Mouse (Mus musculus) intestine, postnatal 0 days (tissue): ENCODE measurements around the gene Olfr986. TPM values are rescaled to one million over a fixed set of nuclear protein-coding genes. Genes with fewer than 3 reads are reported as not detected.
A peak's percentile ranks its signal among the peaks of the same experiment; 100 is the strongest.
"Not testable (repeated sequence)": the region's sequence is repeated elsewhere in the genome, so short reads cannot be mapped to it uniquely, and the experiment has no call there.

Experiments used
- ATAC-seq: fragments of 200-750 bp; cut with Nextera tagmentation; 2 replicates; pipeline ENCODE4 v1.8.0; 2017; ENCODE audit warnings: mild to moderate bottlenecking, moderate TSS enrichment, moderate library complexity
- H3K27ac ChIP-seq: fragments of 300-500 bp; sonication (generic); 2 replicates; pipeline ENCODE4 v1.5.1; 2014; ENCODE audit warnings: mild to moderate bottlenecking, low read depth, low read length, moderate library complexity
- H3K27me3 ChIP-seq: fragments of 300-500 bp; sonication (generic); replicated peaks from 2 replicates; pipeline ENCODE4 v1.6.1; 2014; ENCODE audit warnings: low read length, mixed read lengths; ENCODE audit not compliant: control insufficient read depth, insufficient read depth
- H3K36me3 ChIP-seq: fragments of 300-500 bp; sonication (generic); 2 replicates; pipeline ENCODE4 v1.6.1; 2014; ENCODE audit warnings: mild to moderate bottlenecking, moderate library complexity; ENCODE audit not compliant: control insufficient read depth, insufficient read depth
- H3K4me1 ChIP-seq: fragments of 300-500 bp; sonication (generic); replicated peaks from 2 replicates; pipeline ENCODE4 v1.6.1; 2014; ENCODE audit warnings: antibody characterized with exemption, low read length, mixed read lengths; ENCODE audit not compliant: control insufficient read depth, insufficient read depth
- H3K4me2 ChIP-seq: fragments of 300-500 bp; sonication (generic); replicated peaks from 2 replicates; pipeline ENCODE4 v1.6.1; 2014; ENCODE audit warnings: low read depth, mild to moderate bottlenecking, moderate library complexity
- H3K4me3 ChIP-seq: fragments of 300-500 bp; sonication (generic); 2 replicates; pipeline ENCODE4 v1.5.1; 2014; ENCODE audit warnings: low read depth, low read length
- H3K9ac ChIP-seq: fragments of 300-500 bp; sonication (generic); 2 replicates; pipeline ENCODE4 v1.6.1; 2014; ENCODE audit warnings: mild to moderate bottlenecking, low read depth, low read length
- H3K9me3 ChIP-seq: fragments of 300-500 bp; sonication (generic); 2 replicates; pipeline ENCODE4 v1.6.1; 2016; ENCODE audit warnings: mixed run types; ENCODE audit not compliant: control insufficient read depth
- CTCF ChIP-seq: sonication (generic); IDR thresholded peaks from 2 replicates; pipeline ENCODE4 v1.5.1; 2016; ENCODE audit warnings: low read depth, mild to moderate bottlenecking, control low read depth, antibody characterized with exemption, moderate library complexity
- WGBS: fragments of 180-500 bp; shearing (Covaris S2); extraction: QIAGEN DNeasy Blood & Tissue Kit; methylation state at CpG from one replicate; pipeline ENCODE4 v1.1.7; 2014; 5-methylcytosine and 5-hydroxymethylcytosine counted together
- polyA plus RNA-seq: library from polyadenylated mRNA; unstranded; fragments of >200 nt; fragmentation: Nextera tagmentation; extraction: Ambion mirVana; gene quantifications from 2 replicates; pipeline ENCODE4 v1.2.1, GENCODE M21; 2015

Gene Olfr986
- polyA plus RNA-seq, 1 experiment from 2014 or later: not detected

GRCm38 (mm10) chr9:40177017-40177416, 3.7 kb upstream of the Olfr986 start:
- no peak overlapping the region for H3K4me3 ChIP-seq
- TF ChIP-seq CTCF: no peak
- H3K4me1 ChIP-seq: no peaks in the 10 kb centered on the region
- H3K27ac ChIP-seq: no peak overlapping the region
- ATAC-seq: no peak
- H3K9me3 ChIP-seq: no peaks in the 10 kb centered on the region
- WGBS: 74% methylated on average over 6 of the region's 6 CpGs
- no peak overlapping the region for H3K4me2 ChIP-seq
- no peaks in the 10 kb centered on the region for H3K27me3 ChIP-seq
- H3K36me3 ChIP-seq: no peaks in the 10 kb centered on the region
- H3K9ac ChIP-seq: no peak overlapping the region

- not testable (repeated sequence) for H3K27me3 ChIP-seq, H3K4me1 ChIP-seq, H3K4me2 ChIP-seq, H3K4me3 ChIP-seq, H3K9ac ChIP-seq, H3K27ac ChIP-seq, H3K36me3 ChIP-seq, H3K9me3 ChIP-seq, ATAC-seq
- 61% methylated on average over 2 of the region's 2 CpGs for WGBS
Measured at GRCm38 (mm10) chr9:40185166-40185565, 4.4 kb downstream of the Olfr986 start.

GRCm38 (mm10) chr9:40191086-40191876, 10.6 kb downstream of the Olfr986 start:
- no peaks in the 10 kb centered on the region for H3K36me3 ChIP-seq
- no peak overlapping the region; the same call in 1 of the 2 replicates for H3K9ac ChIP-seq
- peak overlapping the region; percentile 79 for H3K4me3 ChIP-seq
- no peak overlapping the region for H3K27ac ChIP-seq
- no peak for TF ChIP-seq CTCF
- peaks cover 9% of the 10 kb centered on the region; the same call in 1 of the 2 replicates for H3K4me1 ChIP-seq
- WGBS: 86% methylated on average over 9 of the region's 9 CpGs
- no peaks in the 10 kb centered on the region for H3K27me3 ChIP-seq
- H3K4me2 ChIP-seq: peak overlapping the region; percentile 93
- no peaks in the 10 kb centered on the region for H3K9me3 ChIP-seq
- no peak for ATAC-seq

- H3K36me3 ChIP-seq: no peaks in the 10 kb centered on the region
- H3K4me3 ChIP-seq: peak within 1 kb of the TSS; percentile 79
- peak within 1 kb of the TSS; percentile 93 for H3K4me2 ChIP-seq
- peak; percentile 91 for ATAC-seq
- no peaks in the 10 kb centered on the region for H3K9me3 ChIP-seq
- H3K27ac ChIP-seq: peak within 1 kb of the TSS; percentile 73; the same call in 1 of the 2 replicates
- H3K9ac ChIP-seq: peak within 1 kb of the TSS; percentile 51
- under 1% methylated on average over 36 of the region's 63 CpGs for WGBS
- peaks cover 9% of the 10 kb centered on the region; the same call in 1 of the 2 replicates for H3K4me1 ChIP-seq
- peak; percentile 61 for TF ChIP-seq CTCF
- no peaks in the 10 kb centered on the region for H3K27me3 ChIP-seq
Measured at GRCm38 (mm10) chr9:40192098-40193038, 11.6 kb downstream of the Olfr986 start, which contains the start of gene Zfp202. Gene Zfp202 (plus strand): TSS chr9:40192316.

GRCm38 (mm10) chr9:40195981-40196380, 15.3 kb downstream of the Olfr986 start:
- WGBS: 85% methylated on average over 3 of the region's 3 CpGs
- Histone ChIP-seq H3K4me3 (no peak overlapping the region), H3K4me2 (no peak overlapping the region), H3K36me3 (no peaks in the 10 kb centered on the region), H3K4me1 (peaks cover 9% of the 10 kb centered on the region; the same call in 1 of the 2 replicates), H3K9ac (no peak overlapping the region), H3K9me3 (no peaks in the 10 kb centered on the region), H3K27me3 (no peaks in the 10 kb centered on the region), H3K27ac (no peak overlapping the region)
- no peak for TF ChIP-seq CTCF
- no peak for ATAC-seq

GRCm38 (mm10) chr9:40206546-40206950, 25.8 kb downstream of the Olfr986 start:
- Histone ChIP-seq H3K4me3 (no peak overlapping the region), H3K9ac (no peak overlapping the region), H3K4me1 (no peaks in the 10 kb centered on the region), H3K9me3 (no peaks in the 10 kb centered on the region), H3K27me3 (no peaks in the 10 kb centered on the region), H3K4me2 (no peak overlapping the region), H3K27ac (no peak overlapping the region), H3K36me3 (peaks cover 28% of the 10 kb centered on the region)
- WGBS: 66% methylated on average over 5 of the region's 5 CpGs
- TF ChIP-seq CTCF: no peak
- no peak for ATAC-seq
